Mouse (Mus musculus) lung, postnatal 36 days (tissue): Measurements from ENCODE around the gene Apol10b.
"Not testable (repeated sequence)": the region's sequence is repeated elsewhere in the genome, so short reads cannot be mapped to it uniquely, and the experiment has no call there.

ENCODE experiments used
- DNase-seq: peaks from one replicate; pipeline ENCODE4 v3.0.0; 2022; ENCODE audit warnings: mixed read lengths

The Apol10b gene

DNA sequence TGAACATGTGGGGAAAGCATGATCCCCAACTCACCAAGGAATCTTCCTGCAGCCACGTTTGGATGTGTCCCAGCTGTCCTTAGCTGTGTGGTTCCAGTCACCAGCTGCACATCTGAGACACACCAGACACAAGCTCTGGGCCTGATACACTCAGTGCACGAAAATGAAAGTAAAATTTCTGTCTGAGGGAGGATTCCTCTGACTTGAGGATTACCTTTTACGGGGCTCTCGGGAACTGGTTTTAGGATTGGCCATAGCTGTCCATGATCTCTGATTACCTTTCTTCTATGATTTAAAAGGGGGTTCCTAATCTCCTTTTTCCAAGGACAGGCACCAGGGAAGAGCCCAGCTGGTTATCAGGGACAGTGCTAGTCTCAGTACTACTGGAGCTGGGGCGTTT, at the start of gene Apol10b:
TSS of gene Apol10b (minus strand) at position 165 of the 400 bp plus-strand sequence.
- DNase-seq = no peak

DNA sequence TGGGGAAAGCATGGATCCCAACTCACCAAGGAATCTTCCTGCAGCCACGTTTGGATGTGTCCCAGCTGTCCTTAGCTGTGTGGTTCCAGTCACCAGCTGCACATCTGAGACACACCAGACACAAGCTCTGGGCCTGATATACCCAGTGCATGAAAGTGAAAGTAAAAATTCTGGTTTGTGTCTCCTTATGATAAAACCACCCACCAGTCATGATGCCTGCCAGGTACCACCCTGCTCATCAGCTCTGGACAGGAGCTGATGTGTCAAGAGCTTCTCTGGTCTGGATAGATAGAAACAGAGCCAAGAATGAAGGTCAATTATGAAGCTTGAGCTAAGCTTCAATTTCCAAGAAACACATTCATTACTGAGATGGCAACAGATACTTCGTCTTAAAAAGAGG, 47.3 kb upstream of the Apol10b start, which contains the start of gene Apol11b:
TSS of gene Apol11b (minus strand) at position 111 of the 400 bp plus-strand sequence.
- DNase-seq = not testable (repeated sequence)

DNA sequence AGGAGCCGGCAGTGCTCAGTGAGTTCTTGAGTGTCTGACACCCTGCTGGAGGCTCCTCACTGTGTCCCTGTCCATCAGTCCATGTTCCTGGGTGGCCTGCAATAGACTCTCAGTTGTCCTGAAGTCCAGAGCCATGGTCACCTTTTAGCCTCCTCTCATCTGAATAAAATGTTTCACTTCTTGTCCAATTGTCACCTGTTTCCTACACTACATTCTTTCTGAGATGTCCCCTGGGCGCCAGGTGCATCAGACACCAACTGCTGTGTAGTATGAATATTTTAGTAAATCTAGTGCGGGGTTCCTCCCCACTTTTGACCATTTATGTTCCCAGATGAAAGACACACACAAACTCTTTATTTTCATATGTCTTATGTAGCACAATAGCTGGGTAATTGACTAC, 33.9 kb upstream of the Apol10b start:
- DNase-seq = not testable (repeated sequence)

DNA sequence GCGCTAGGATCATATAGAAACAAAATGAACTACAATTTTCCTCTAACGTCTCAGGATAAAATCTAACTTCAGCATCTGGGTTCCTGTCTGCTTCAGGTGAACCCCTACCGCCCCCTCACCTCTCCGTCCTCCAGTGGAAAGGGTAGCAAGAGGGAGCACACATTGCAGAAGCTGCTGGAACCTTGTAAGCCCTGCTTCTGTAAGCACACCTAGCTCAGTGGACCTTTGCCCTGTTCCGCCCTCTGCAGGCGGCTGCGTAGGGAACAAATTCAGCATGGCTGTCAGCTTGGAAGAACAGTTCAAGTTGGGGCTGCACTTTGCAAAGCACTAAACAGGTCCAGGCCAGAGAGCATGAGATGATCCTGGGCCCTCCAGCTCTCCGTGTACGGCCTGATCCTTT, 32.7 kb upstream of the Apol10b start:
- peak; percentile 24 for DNase-seq

DNA sequence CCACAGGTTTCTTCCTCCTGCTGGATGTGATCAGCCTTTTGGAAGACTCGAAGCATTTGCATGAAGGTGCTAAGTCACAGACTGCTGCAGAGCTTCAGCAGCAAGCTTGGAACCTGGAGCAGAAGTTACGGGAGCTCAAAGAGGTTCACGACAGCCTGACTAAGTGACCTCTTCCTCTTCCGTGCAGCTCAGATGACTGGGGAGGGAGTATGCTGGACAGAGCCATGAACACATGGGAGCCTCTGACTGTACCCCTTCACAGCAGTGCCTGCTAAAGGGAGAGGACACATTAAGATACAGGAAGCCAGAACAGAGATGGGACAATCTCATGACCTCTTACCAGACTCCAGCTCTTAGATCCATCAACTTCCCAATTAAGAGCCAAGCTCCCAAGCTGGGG, 30.5 kb upstream of the Apol10b start:
- DNase-seq = not testable (repeated sequence)

DNA sequence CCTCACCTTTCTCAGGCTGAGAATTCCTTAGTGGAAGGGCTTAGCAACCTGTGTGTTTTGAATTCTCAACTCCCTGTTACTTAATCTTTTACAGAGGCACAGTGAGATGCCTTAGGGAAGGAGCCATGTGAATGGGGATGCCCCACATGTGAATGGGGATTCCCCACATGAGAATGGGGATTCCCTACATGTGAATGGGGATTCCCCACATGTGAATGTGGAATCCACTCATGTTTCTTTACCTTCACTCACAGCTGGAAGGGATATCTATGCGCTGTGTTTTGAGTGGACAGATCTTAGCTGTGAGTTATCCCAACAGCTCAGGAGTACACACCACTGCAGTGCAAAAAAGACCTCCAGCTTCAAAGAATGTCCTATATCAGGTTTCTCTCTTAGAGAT, 28.8 kb upstream of the Apol10b start:
- no peak for DNase-seq

DNA sequence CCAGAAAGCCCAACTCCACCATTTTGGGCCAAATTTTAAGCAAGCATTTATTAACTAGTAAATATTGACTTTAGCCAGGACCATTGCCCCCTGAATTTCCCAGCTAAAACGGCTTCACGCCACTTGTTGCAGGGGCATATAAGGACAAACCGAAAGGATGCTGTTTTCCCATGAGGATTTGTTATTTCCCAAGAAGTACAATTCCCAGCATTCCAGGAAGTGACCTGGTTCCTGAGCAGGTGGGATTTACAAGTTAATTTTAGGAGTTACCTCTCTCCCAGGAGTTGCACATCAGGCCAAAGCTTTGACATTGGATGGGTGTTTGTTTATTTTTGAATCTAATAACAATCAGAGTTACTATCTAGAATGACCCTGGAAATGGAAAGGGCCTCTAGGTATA, 10.1 kb upstream of the Apol10b start:
- no peak for DNase-seq

DNA sequence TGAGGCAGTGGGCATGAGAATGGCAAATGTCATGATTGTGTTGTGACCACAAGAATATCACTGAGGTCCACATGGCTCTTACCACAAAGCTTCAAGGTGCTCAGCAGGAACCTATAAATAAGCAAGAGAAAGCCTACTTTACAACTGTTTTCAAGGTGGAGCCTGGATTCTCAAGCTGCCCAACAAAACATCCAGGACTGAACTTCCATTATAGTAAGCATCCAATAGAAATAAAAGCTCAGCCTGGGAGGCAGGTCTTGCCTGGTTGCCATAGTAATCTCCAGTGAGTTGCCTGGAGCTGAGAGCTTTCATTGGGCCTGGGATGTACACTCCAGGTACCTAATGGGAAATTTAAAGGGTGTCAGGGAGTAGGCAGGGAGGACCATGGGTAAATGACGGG, 3.0 kb upstream of the Apol10b start, which contains the start of gene Gm36245:
TSS of gene Gm36245 (plus strand) at position 301 of the 400 bp plus-strand sequence.
- no peak for DNase-seq

DNA sequence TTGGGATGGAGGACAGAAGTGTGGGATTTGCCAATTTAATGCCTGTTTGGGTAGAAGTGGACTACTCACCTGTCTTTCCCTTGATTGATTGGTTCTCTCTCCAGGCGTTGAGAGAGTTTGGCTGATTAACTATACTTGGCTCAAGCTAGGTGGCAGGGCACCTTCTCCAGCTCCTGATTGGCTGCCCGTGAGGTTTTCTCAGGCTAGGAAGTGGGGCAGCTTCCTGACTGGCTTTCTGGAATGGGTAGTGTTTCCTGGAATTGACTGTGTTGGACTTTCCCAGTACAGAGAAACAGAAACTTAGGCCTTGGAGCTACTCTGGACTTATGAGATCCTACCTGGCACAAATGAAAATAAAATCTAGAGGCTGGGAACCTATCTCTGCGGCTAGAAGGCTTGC, 2.5 kb upstream of the Apol10b start:
- DNase-seq = peak; percentile 47

DNA sequence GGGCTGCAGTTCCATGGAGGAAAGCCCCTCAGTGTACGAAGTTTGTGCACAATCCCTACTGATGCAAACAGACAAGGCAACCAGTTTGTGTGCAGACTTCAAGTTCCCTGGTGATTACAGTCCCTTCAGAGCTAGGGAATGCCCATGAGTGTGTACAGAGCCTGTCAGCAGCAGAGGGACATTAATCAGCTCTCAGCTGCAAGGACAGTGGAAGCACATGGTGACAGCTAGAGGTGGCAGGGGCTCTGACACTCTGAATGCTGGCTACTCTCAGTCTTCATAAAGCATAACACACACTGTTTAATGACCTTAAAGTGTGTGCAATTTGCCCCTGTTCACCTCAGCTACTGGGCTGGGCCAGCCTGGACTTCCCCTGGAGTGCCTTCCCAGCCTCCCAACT, 2.4 kb downstream of the Apol10b start:
- DNase-seq = no peak

DNA sequence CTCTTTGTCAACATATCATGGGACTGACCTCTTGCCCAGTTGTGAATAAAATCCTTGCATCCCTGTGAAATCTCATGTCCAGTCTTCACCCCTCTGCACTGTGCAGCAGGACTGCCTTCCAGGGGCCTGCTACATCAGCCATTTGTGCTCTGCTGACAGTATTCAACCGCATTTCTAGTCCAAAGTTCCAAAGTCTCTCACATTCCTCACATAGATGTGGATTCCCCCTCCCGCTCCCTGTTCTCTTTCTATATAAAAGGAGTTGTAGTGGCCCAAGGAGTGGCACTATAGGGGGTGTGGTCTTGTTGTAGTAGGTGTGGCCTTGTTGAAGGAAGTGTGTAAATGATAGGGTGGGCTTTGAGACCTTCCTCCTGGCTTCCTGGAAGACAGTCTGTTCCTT, 5.0 kb downstream of the Apol10b start:
- DNase-seq = no peak

DNA sequence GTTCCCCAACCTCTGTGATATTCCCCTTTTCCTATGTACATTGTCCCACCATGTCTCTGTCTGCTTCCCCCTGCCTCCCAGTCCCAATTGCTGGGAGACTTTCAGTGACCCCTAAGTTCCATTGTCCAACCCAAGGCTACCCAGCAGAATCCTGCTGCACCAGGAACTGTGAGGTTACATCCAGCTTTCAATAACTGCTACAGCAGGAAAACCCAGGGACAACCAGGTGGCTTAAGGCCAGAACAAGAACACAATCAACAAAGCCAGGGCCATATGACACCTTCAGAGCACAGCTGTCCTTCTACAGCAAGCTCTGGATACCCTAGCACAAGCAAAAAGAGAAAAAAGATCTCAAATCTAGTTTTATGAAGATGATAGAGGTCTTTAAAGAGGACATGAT, 6.9 kb downstream of the Apol10b start:
- no peak for DNase-seq

DNA sequence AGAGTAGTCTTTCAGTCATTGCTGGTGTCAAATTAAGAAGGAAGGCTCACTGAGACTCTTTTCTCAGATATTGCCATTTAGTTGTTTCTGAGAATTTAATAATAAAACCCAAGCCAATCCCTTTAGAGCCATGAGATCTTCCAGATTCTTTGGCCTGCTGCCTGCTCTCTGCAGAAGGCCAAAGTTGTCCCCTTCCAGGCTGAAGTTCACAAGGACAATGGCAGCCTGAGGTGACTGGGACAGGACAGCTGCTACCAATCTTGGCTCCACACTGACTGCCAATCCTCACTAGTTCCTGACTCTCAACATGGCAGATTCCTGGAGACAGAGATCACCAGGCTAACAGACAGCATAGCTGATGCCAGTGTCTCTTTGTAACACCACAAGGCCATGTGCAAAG, 8.9 kb downstream of the Apol10b start:
- peak; percentile 56 for DNase-seq

DNA sequence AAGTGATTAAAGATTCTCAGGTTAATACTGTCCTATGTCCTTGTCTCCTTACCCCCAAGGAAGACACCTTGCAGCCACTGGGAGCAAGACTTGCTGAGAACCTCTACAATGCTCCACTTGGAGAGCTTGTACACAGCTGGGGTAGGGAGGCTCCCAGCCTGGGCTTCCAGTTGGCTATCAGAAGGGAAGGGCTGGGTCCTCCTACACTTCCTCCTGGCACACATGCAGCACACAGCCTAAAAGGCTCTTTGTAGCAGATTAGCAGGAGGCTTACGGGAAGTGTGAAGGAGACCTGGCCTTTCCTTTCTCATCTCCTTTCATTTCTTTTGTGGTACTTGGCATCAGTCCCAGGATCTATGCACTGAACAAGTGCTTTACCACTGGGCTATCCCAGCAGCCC, 14.2 kb downstream of the Apol10b start:
- peak; percentile 74 for DNase-seq

DNA sequence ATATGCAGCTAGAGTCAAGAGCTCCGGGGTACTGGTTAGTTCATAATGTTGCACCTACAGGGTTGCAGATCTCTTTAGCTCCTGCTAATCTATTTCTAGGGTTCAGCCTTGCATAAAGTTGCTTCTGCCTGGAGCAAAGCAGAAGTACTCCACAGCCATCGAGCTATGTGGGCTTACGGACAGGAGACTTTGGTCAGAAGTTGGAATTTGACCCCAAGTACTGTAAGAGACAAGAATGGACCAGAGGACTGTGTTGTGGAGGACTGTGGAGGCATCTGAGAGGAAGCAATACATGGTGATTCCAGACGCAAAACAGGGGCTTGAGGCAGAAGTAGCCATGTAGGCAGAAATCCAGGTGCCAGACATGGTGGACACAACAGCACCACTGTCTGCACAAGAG, 16.6 kb downstream of the Apol10b start:
- DNase-seq = no peak

DNA sequence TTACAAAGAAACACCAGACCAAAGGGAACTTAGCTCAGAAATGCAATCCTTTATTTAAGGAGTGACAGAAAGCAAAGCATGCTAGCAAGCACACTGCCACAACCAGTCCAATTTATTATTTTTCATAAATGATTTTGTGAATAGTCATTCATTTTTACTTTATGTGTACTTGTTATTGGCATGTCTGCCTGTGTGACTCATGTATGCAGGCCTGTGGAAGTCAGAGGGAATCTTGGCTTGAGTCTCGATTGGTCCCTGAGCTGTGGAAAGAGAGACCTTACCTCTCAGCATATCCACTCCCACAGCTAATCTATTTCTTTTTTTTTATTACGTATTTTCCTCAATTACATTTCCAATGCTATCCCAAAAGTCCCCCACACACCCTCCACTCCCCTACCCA, 17.1 kb downstream of the Apol10b start:
- no peak for DNase-seq

DNA sequence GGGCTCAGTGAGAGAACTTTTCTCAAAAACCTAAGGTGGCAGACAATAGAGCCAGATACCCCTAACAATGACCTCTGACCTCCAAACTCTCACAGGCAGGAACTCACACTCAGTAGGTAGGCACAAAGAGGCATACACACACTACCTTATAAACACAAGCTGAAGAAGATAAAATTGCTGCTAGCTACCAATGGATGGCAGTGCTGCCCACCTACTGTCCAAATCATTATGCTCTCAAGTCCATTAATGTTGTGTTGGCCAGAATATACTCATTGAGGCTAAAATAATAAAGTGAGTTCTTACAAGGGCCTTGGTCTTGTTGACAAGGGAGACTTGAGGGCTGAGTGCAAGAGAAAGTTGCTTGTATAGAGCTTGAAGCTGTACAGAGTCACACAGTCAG, 32.7 kb downstream of the Apol10b start:
- no peak for DNase-seq

DNA sequence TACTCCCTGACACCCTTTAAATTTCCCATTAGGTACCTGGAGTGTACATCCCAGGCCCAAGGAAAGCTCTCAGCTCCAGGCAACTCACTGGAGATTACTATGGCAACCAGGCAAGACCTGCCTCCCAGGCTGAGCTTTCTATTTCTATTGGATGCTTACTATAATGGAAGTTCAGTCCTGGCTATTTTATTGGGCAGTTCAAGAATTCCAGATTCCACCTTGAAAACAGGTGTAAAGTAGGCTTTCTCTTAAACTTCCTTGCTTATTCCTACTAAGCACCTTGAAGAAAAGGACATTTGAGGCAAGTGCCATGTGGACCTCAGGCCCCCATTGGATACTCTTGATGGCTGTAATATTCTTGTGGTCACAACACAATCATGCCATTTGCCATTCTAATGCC, 34.1 kb downstream of the Apol10b start, which contains the start of gene 1700025B11Rik:
TSS of gene 1700025B11Rik (minus strand) at position 101 of the 400 bp plus-strand sequence.
- DNase-seq = no peak

DNA sequence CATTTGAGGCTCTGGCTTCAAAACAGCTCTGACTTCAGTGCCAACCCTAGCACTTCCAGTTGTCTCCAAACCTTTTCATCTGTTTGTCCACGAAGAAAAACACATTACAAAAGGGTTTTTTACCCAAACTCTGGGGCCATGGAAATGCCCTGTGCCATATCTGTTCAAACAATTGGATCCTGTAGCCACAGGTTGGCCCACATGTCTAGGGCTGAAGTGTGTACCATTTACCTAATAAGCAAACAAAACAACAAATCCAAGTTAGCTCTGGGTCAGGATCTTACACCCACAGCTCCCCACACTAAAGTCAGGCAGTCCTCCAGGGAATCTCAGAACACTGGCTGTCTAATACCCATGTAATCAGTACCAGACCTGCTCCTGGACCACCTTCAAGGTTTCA, 56.7 kb downstream of the Apol10b start:
- not testable (repeated sequence) for DNase-seq
